Mouse (Mus musculus) liver, postnatal 0 days (tissue): ENCODE measurements around the gene Socs7.

Experiments used
- CTCF ChIP-seq: sonication (generic); IDR thresholded peaks from 2 replicates; pipeline ENCODE4 v1.5.1; 2016; ENCODE audit warnings: antibody characterized with exemption, low read depth
- EP300 ChIP-seq: IDR thresholded peaks from 2 replicates; pipeline ENCODE4 v1.6.1; 2016; ENCODE audit warnings: antibody characterized with exemption, low read depth, mild to moderate bottlenecking

DNA sequence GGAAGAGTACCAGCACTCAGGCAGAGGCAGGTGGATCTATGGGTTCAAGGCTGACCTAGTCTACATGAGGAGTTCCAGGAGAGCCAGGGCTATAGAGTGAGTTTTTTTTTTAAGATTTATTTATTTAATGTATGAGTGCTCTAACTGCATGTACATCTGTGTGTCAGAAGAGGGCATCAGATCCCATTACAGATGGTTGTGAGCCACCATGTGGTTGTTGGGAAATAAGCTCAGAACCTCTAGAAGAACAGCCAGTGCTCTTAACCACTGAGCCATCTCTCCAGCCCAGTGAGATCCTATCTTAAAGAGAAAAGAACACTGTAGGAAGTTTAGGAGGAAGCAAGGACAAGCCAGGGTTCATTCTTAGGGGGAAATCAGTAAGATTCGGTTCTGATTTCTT is 32.0 kb upstream of the Socs7 start:
- TF ChIP-seq CTCF, result peak; percentile 18; the same call in 1 of the 2 replicates
- no peak for TF ChIP-seq EP300
